Comparison of ENCODE assay signal across 8 mouse cellular contexts in genomic region chr9:14642251-14643021, GRCm38 (mm10). TPM values are rescaled to one million over a fixed set of nuclear protein-coding genes. Genes with fewer than 3 reads are reported as not detected.
DNase-seq lines count a peak whose midpoint lies in the region; ATAC-seq and TF ChIP-seq lines count a peak whose summit lies in the region.

No protein-coding gene starts in this region.

- peak; percentile 12 for DNase-seq in brain, embryonic 18.5 days (ENCODE audit: low read depth, low spot score)
- DNase-seq in heart, adult 2 months, result peak in 1 of 2 experiments; percentile 44
- DNase-seq in kidney, postnatal 0 days (ENCODE audit: low spot score), result peak; percentile 73
- peak; percentile 59 for DNase-seq in neural tube, embryonic 10.5 days (ENCODE audit: extremely low spot score, low spot score)
- no peak for DNase-seq in spleen, postnatal 36 days (ENCODE audit: low spot score in 2 of 2)
- no peak for DNase-seq in left cerebral cortex, adult 18-20 months (ENCODE audit: low spot score in 2 of 2)

- peak; percentile 80 for ATAC-seq in kidney, postnatal 0 days (replicated peaks; ENCODE audit: low FRiP score, low read depth)
- ATAC-seq in erythroid progenitor cell, adult 5-6 weeks (replicated peaks; ENCODE audit: low FRiP score, poor library complexity, severe bottlenecking), result no peak

- no peak for TF ChIP-seq POLR2A in ES-Bruce4 (IDR thresholded peaks at IDR 0.05; ENCODE audit: insufficient read depth, low read length)
- TF ChIP-seq POLR2A in heart, adult 2 months (IDR thresholded peaks at IDR 0.05; ENCODE audit: insufficient read depth, low read depth, low read length), result no peak

- no peaks in the 10 kb centered on the region for H3K79me2 ChIP-seq in heart, adult 2 months (replicated peaks; ENCODE audit: control insufficient read depth, insufficient read depth, low read length)

- no peak overlapping the region for H3K4me2 ChIP-seq in kidney, postnatal 0 days (ENCODE audit: low read length)

- H3K27ac ChIP-seq in ES-Bruce4 (ENCODE audit: insufficient read depth, low read length), result peak overlapping the region; percentile 93
- H3K27ac ChIP-seq in heart, adult 2 months, result peak overlapping the region; percentile 80
- H3K27ac ChIP-seq in kidney, postnatal 0 days, result peak overlapping the region; percentile 85

- no peaks in the 10 kb centered on the region for H3K36me3 ChIP-seq in ES-Bruce4 (ENCODE audit: control insufficient read depth, insufficient read depth, low read length, poor library complexity, severe bottlenecking)
- no peaks in the 10 kb centered on the region for H3K36me3 ChIP-seq in heart, adult 2 months (ENCODE audit: control insufficient read depth, insufficient read depth, low read length)
- H3K36me3 ChIP-seq in kidney, postnatal 0 days (ENCODE audit: insufficient read depth, low read length), result no peaks in the 10 kb centered on the region

- 36% methylated on average over 5 of the region's 5 CpGs for WGBS in heart, adult 2 months
- 17% methylated on average over 5 of the region's 5 CpGs for WGBS in kidney, postnatal 0 days

- intact Hi-C loops in heart, adult 2 months (cut with DNase I), result loop anchor here (5.0 kb wide), 1 partner anchor 55 kb away; no protein-coding TSS in a partner anchor

- H3K4me3 ChIP-seq in ES-Bruce4 (ENCODE audit: low read depth, low read length), result no peak overlapping the region
- H3K4me3 ChIP-seq in heart, adult 2 months, result no peak overlapping the region
- H3K4me3 ChIP-seq in kidney, postnatal 0 days (replicated peaks; ENCODE audit: low read depth, low read length), result no peak overlapping the region

- no peaks in the 10 kb centered on the region for H3K9me3 ChIP-seq in ES-Bruce4 (replicated peaks; ENCODE audit: control insufficient read depth, insufficient read depth, low read length, poor library complexity, severe bottlenecking)
- H3K9me3 ChIP-seq in kidney, postnatal 0 days (replicated peaks; ENCODE audit: low read length), result no peaks in the 10 kb centered on the region

- peak; percentile 95 for TF ChIP-seq EP300 in ES-Bruce4 (IDR thresholded peaks at IDR 0.05; ENCODE audit: insufficient read depth, low read depth, low read length)
- 0 out of 2 replicates have a peak, but pooled peaks have one; percentile 40 for TF ChIP-seq EP300 in heart, adult 2 months (IDR thresholded peaks at IDR 0.05; ENCODE audit: insufficient read depth, low read depth, low read length)

- H3K27me3 ChIP-seq in ES-Bruce4 (ENCODE audit: control insufficient read depth, insufficient read depth, low read length, poor library complexity, severe bottlenecking), result no peaks in the 10 kb centered on the region
- H3K27me3 ChIP-seq in heart, adult 2 months (ENCODE audit: control insufficient read depth, insufficient read depth, low read length), result no peaks in the 10 kb centered on the region
- H3K27me3 ChIP-seq in kidney, postnatal 0 days (ENCODE audit: insufficient read depth, low read length), result no peaks in the 10 kb centered on the region

- H3K9ac ChIP-seq in ES-Bruce4 (ENCODE audit: low read depth, poor library complexity, severe bottlenecking), result no peak overlapping the region
- H3K9ac ChIP-seq in heart, adult 2 months (ENCODE audit: low read depth, low read length), result no peak overlapping the region
- no peak overlapping the region for H3K9ac ChIP-seq in kidney, postnatal 0 days (ENCODE audit: low read depth, low read length)

- peaks cover 14% of the 10 kb centered on the region for H3K4me1 ChIP-seq in ES-Bruce4 (ENCODE audit: control insufficient read depth, insufficient read depth, low read length)
- H3K4me1 ChIP-seq in heart, adult 2 months (ENCODE audit: control insufficient read depth, insufficient read depth, low read length), result peaks cover 19% of the 10 kb centered on the region
- H3K4me1 ChIP-seq in kidney, postnatal 0 days (replicated peaks; ENCODE audit: insufficient read depth, low read length), result peaks cover 17% of the 10 kb centered on the region

- no peak for TF ChIP-seq CTCF in ES-Bruce4 (IDR thresholded peaks at IDR 0.05; ENCODE audit: low read depth, low read length)
- TF ChIP-seq CTCF in heart, adult 2 months (IDR thresholded peaks at IDR 0.05), result no peak
- TF ChIP-seq CTCF in kidney, postnatal 0 days (IDR thresholded peaks at IDR 0.05; ENCODE audit: low read depth), result no peak

RNA-seq across cellular contexts. Expression of gene Amotl1, which starts 2.4 kb away (rescaled TPM):
- 36.0 and 40.6 TPM in 2 replicates for polyA plus RNA-seq in ES-Bruce4 (2011; ENCODE audit: insufficient read depth, insufficient read length, low read depth, missing spikeins)
- total RNA-seq in heart, adult 2 months (2021), result 10 to 100 TPM; 58.3 to 59.5 TPM
- polyA plus RNA-seq in heart, adult 2 months (2012; rRNA removed), result 27.4 and 41.1 TPM in 2 replicates
- 12.0 and 12.8 TPM in 2 replicates for polyA plus RNA-seq in kidney, postnatal 0 days (2015; fragmentation: Nextera tagmentation; extraction: Ambion mirVana)
- not detected in 2 replicates for total RNA-seq in erythroid progenitor cell, adult 5-6 weeks (2015; ENCODE audit: low replicate concordance)
- total RNA-seq in erythroid progenitor cell, adult 5-6 weeks (2017; ENCODE audit: low replicate concordance), result 0.13 and 0.53 TPM in 2 replicates
- total RNA-seq in left cerebral cortex, adult 18-20 months (2021), result 10 to 100 TPM; 18.3 to 19.8 TPM

Comparison
In these comparisons a context has a peak if more than half of its experiments do, and no peak if none do; other contexts are left out.
1. DNase-seq: peak in brain, embryonic 18.5 days (single experiment), kidney, postnatal 0 days (single experiment) and neural tube, embryonic 10.5 days (single experiment); none in spleen, postnatal 36 days (0 of 2) and left cerebral cortex, adult 18-20 months (0 of 2).
2. RNA of gene Amotl1, which starts 2.4 kb away (total RNA-seq): 58.3 to 59.5 TPM in heart, adult 2 months and 18.3 to 19.8 TPM in left cerebral cortex, adult 18-20 months; 0.13 to 0.53 TPM in erythroid progenitor cell, adult 5-6 weeks; every median in the first group is over 10 times any median in the second.
3. Peak in every context shown above with its lines, with median percentiles within 50 percentile points of each other: H3K27ac ChIP-seq.